Mouse (Mus musculus): ENCODE results near the gene Zfp423. TPM values are rescaled to one million over a fixed set of nuclear protein-coding genes. Genes with fewer than 3 reads are reported as not detected.

Zfp423 gene
- polyA plus RNA-seq, 1 experiment from 2014 or later: 36.5 TPM

- 80% methylated on average over 10 of the region's 10 CpGs for WGBS
- Histone ChIP-seq H3K9ac (0 out of 2 replicates have a peak overlapping the region, but pooled peaks have one; percentile 16), H3K4me3 (no peak overlapping the region), H3K27me3 (no peaks in the 10 kb centered on the region), H3K4me1 (peaks cover 46% of the 10 kb centered on the region), H3K9me3 (no peaks in the 10 kb centered on the region), H3K27ac (no peak overlapping the region), H3K4me2 (replicated peaks) (no peak overlapping the region), H3K36me3 (peaks cover 15% of the 10 kb centered on the region; the same call in 1 of the 2 replicates)
- ATAC-seq (ENCODE audit: insufficient number of reproducible peaks, insufficient read depth, low FRiP score, low TSS enrichment): no peak
Observed at GRCm38 (mm10) chr8:87686986-87687698, 272.3 kb downstream of the Zfp423 start.

GRCm38 (mm10) chr8:87686026-87686425 lies 273.4 kb downstream of the Zfp423 start:
- ATAC-seq (ENCODE audit: insufficient number of reproducible peaks, insufficient read depth, low FRiP score, low TSS enrichment): no peak
- no peak overlapping the region for H3K27ac ChIP-seq
- H3K4me3 ChIP-seq: no peak overlapping the region
- 80% methylated on average over 3 of the region's 3 CpGs for WGBS
- no peak overlapping the region for H3K9ac ChIP-seq
- peaks cover 16% of the 10 kb centered on the region; the same call in 1 of the 2 replicates for H3K36me3 ChIP-seq
- peaks cover 39% of the 10 kb centered on the region for H3K4me1 ChIP-seq
- H3K9me3 ChIP-seq: no peaks in the 10 kb centered on the region
- no peak overlapping the region for H3K4me2 ChIP-seq (replicated peaks)
- H3K27me3 ChIP-seq: no peaks in the 10 kb centered on the region

- WGBS: 47% methylated on average over 8 of the region's 8 CpGs
- Histone ChIP-seq H3K27me3 (no peaks in the 10 kb centered on the region), H3K27ac (no peak overlapping the region), H3K4me1 (peaks cover 33% of the 10 kb centered on the region), H3K36me3 (peaks cover 19% of the 10 kb centered on the region; the same call in 1 of the 2 replicates), H3K4me3 (no peak overlapping the region), H3K4me2 (replicated peaks) (no peak overlapping the region), H3K9ac (no peak overlapping the region), H3K9me3 (no peaks in the 10 kb centered on the region)
- ATAC-seq (ENCODE audit: insufficient number of reproducible peaks, insufficient read depth, low FRiP score, low TSS enrichment): no peak
Observed at GRCm38 (mm10) chr8:87685392-87685791, 274.0 kb downstream of the Zfp423 start.

GRCm38 (mm10) chr8:87682066-87682465 lies 277.3 kb downstream of the Zfp423 start:
- H3K4me3 ChIP-seq: no peak overlapping the region
- no peak overlapping the region for H3K9ac ChIP-seq
- no peak overlapping the region for H3K4me2 ChIP-seq (replicated peaks)
- H3K36me3 ChIP-seq: peaks cover 29% of the 10 kb centered on the region
- H3K27me3 ChIP-seq: no peaks in the 10 kb centered on the region
- H3K4me1 ChIP-seq: peaks cover 15% of the 10 kb centered on the region; the same call in 1 of the 2 replicates
- no peak overlapping the region for H3K27ac ChIP-seq
- 0 out of 2 replicates have a peak, but pooled peaks have one; percentile 25 for ATAC-seq (ENCODE audit: insufficient number of reproducible peaks, insufficient read depth, low FRiP score, low TSS enrichment)
- no peaks in the 10 kb centered on the region for H3K9me3 ChIP-seq
- 85% methylated on average over 3 of the region's 3 CpGs for WGBS

GRCm38 (mm10) chr8:87680034-87680433 lies 279.4 kb downstream of the Zfp423 start:
- Histone ChIP-seq H3K9me3 (no peaks in the 10 kb centered on the region), H3K4me2 (replicated peaks) (no peak overlapping the region), H3K4me3 (no peak overlapping the region), H3K27ac (no peak overlapping the region), H3K36me3 (peaks cover 17% of the 10 kb centered on the region), H3K27me3 (no peaks in the 10 kb centered on the region), H3K9ac (no peak overlapping the region), H3K4me1 (peaks cover 2% of the 10 kb centered on the region; the same call in 1 of the 2 replicates)
- ATAC-seq (ENCODE audit: insufficient number of reproducible peaks, insufficient read depth, low FRiP score, low TSS enrichment): no peak
- 69% methylated on average over 3 of the region's 3 CpGs for WGBS

- H3K9me3 ChIP-seq: no peaks in the 10 kb centered on the region
- H3K27me3 ChIP-seq: no peaks in the 10 kb centered on the region
- H3K4me2 ChIP-seq (replicated peaks): no peak overlapping the region
- peaks cover 17% of the 10 kb centered on the region for H3K36me3 ChIP-seq
- no peak overlapping the region for H3K27ac ChIP-seq
- no peak for ATAC-seq (ENCODE audit: insufficient number of reproducible peaks, insufficient read depth, low FRiP score, low TSS enrichment)
- H3K4me1 ChIP-seq: no peaks in the 10 kb centered on the region
- 75% methylated on average over 11 of the region's 11 CpGs for WGBS
- H3K4me3 ChIP-seq: no peak overlapping the region
- no peak overlapping the region for H3K9ac ChIP-seq
Observed at GRCm38 (mm10) chr8:87679431-87680003, 279.9 kb downstream of the Zfp423 start.

GRCm38 (mm10) chr8:87675411-87675810 lies 284.0 kb downstream of the Zfp423 start:
- no peak overlapping the region for H3K4me3 ChIP-seq
- ATAC-seq (ENCODE audit: insufficient number of reproducible peaks, insufficient read depth, low FRiP score, low TSS enrichment): no peak

GRCm38 (mm10) chr8:87674157-87674556 lies 285.2 kb downstream of the Zfp423 start:
- no peak overlapping the region for H3K4me3 ChIP-seq
- no peak overlapping the region for H3K27ac ChIP-seq
- H3K9me3 ChIP-seq: no peaks in the 10 kb centered on the region
- H3K4me1 ChIP-seq: no peaks in the 10 kb centered on the region
- no peak overlapping the region for H3K4me2 ChIP-seq (replicated peaks)
- H3K27me3 ChIP-seq: no peaks in the 10 kb centered on the region
- no peak for ATAC-seq (ENCODE audit: insufficient number of reproducible peaks, insufficient read depth, low FRiP score, low TSS enrichment)
- 78% methylated on average over 7 of the region's 7 CpGs for WGBS
- peaks cover 12% of the 10 kb centered on the region for H3K36me3 ChIP-seq
- no peak overlapping the region for H3K9ac ChIP-seq

More at GRCm38 (mm10) chr8:87675411-87675810, 284.0 kb downstream of the Zfp423 start:
- no peak overlapping the region for H3K27ac ChIP-seq
- H3K27me3 ChIP-seq: no peaks in the 10 kb centered on the region
- WGBS: 89% methylated on average over 9 of the region's 9 CpGs
- H3K36me3 ChIP-seq: peaks cover 18% of the 10 kb centered on the region
- no peak overlapping the region for H3K4me2 ChIP-seq (replicated peaks)
- H3K9me3 ChIP-seq: no peaks in the 10 kb centered on the region
- no peak overlapping the region for H3K9ac ChIP-seq
- H3K4me1 ChIP-seq: no peaks in the 10 kb centered on the region

GRCm38 (mm10) chr8:87672214-87672613 lies 287.2 kb downstream of the Zfp423 start:
- WGBS: 64% methylated on average over 2 of the region's 2 CpGs
- no peaks in the 10 kb centered on the region for H3K9me3 ChIP-seq
- H3K27me3 ChIP-seq: no peaks in the 10 kb centered on the region
- no peaks in the 10 kb centered on the region for H3K4me1 ChIP-seq
- no peak for ATAC-seq (ENCODE audit: insufficient number of reproducible peaks, insufficient read depth, low FRiP score, low TSS enrichment)
- H3K4me2 ChIP-seq (replicated peaks): no peak overlapping the region
- no peak overlapping the region for H3K27ac ChIP-seq
- H3K36me3 ChIP-seq: 0 out of 2 replicates have a peak, but pooled peaks cover 5% of the 10 kb centered on the region
- no peak overlapping the region for H3K4me3 ChIP-seq
- no peak overlapping the region for H3K9ac ChIP-seq

GRCm38 (mm10) chr8:87671209-87671970 lies 288.0 kb downstream of the Zfp423 start:
- H3K4me1 ChIP-seq: no peaks in the 10 kb centered on the region
- H3K9me3 ChIP-seq: no peaks in the 10 kb centered on the region
- no peak overlapping the region for H3K4me3 ChIP-seq
- WGBS: 85% methylated on average over 13 of the region's 13 CpGs
- H3K27me3 ChIP-seq: no peaks in the 10 kb centered on the region
- ATAC-seq (ENCODE audit: insufficient number of reproducible peaks, insufficient read depth, low FRiP score, low TSS enrichment): no peak
- H3K4me2 ChIP-seq (replicated peaks): no peak overlapping the region
- 0 out of 2 replicates have a peak, but pooled peaks cover 5% of the 10 kb centered on the region for H3K36me3 ChIP-seq
- no peak overlapping the region for H3K27ac ChIP-seq
- H3K9ac ChIP-seq: no peak overlapping the region

GRCm38 (mm10) chr8:87670232-87670631 lies 289.2 kb downstream of the Zfp423 start:
- WGBS: 84% methylated on average over 3 of the region's 3 CpGs
- no peaks in the 10 kb centered on the region for H3K9me3 ChIP-seq

More at GRCm38 (mm10) chr8:87670232-87670631, 289.2 kb downstream of the Zfp423 start:
- H3K27me3 ChIP-seq: no peaks in the 10 kb centered on the region
- 0 out of 2 replicates have a peak, but pooled peaks cover 5% of the 10 kb centered on the region for H3K36me3 ChIP-seq
- ATAC-seq (ENCODE audit: insufficient number of reproducible peaks, insufficient read depth, low FRiP score, low TSS enrichment): no peak
- H3K4me1 ChIP-seq: no peaks in the 10 kb centered on the region
- no peak overlapping the region for H3K9ac ChIP-seq
- no peak overlapping the region for H3K4me3 ChIP-seq
- H3K4me2 ChIP-seq (replicated peaks): no peak overlapping the region
- H3K27ac ChIP-seq: no peak overlapping the region

All from embryonic facial prominence, embryonic 12.5 days (tissue).